Mouse (Mus musculus): Measurements from ENCODE around the gene Dab1. TPM values are rescaled to one million over a fixed set of nuclear protein-coding genes. Genes with fewer than 3 reads are reported as not detected.

The Dab1 gene
- polyA plus RNA-seq, 1 experiment from 2014 or later = 1.2 TPM

- no peaks in the 10 kb centered on the region for H3K36me3 ChIP-seq (replicated peaks)
- H3K4me1 ChIP-seq (replicated peaks) = no peaks in the 10 kb centered on the region
- ATAC-seq (ENCODE audit: insufficient read depth) = no peak
- no peak overlapping the region for H3K4me3 ChIP-seq (replicated peaks)
- no peaks in the 10 kb centered on the region for H3K9me3 ChIP-seq (replicated peaks)
- H3K27ac ChIP-seq (replicated peaks) = no peak overlapping the region
- no peak overlapping the region for H3K9ac ChIP-seq
- H3K4me2 ChIP-seq = no peak overlapping the region
- WGBS (ENCODE audit: insufficient replicate concordance) = 66% methylated on average over 2 of the region's 2 CpGs
- no peaks in the 10 kb centered on the region for H3K27me3 ChIP-seq
Measured at GRCm38 (mm10) chr4:103974946-103975345, 355.8 kb downstream of the Dab1 start.

GRCm38 (mm10) chr4:103993884-103994283, 374.7 kb downstream of the Dab1 start:
- Histone ChIP-seq H3K9ac (no peak overlapping the region), H3K4me1 (replicated peaks) (no peaks in the 10 kb centered on the region), H3K4me2 (no peak overlapping the region), H3K9me3 (replicated peaks) (no peaks in the 10 kb centered on the region), H3K4me3 (replicated peaks) (no peak overlapping the region), H3K27ac (replicated peaks) (no peak overlapping the region), H3K27me3 (no peaks in the 10 kb centered on the region), H3K36me3 (replicated peaks) (no peaks in the 10 kb centered on the region)
- no peak for ATAC-seq (ENCODE audit: insufficient read depth)
- 60% methylated on average over 3 of the region's 3 CpGs for WGBS (ENCODE audit: insufficient replicate concordance)

GRCm38 (mm10) chr4:103994406-103994805, 375.2 kb downstream of the Dab1 start:
- Histone ChIP-seq H3K27me3 (no peaks in the 10 kb centered on the region), H3K4me1 (replicated peaks) (no peaks in the 10 kb centered on the region), H3K4me3 (replicated peaks) (no peak overlapping the region), H3K36me3 (replicated peaks) (no peaks in the 10 kb centered on the region), H3K27ac (replicated peaks) (no peak overlapping the region), H3K9ac (no peak overlapping the region), H3K4me2 (no peak overlapping the region), H3K9me3 (replicated peaks) (no peaks in the 10 kb centered on the region)
- 39% methylated on average over 1 of the region's 1 CpGs for WGBS (ENCODE audit: insufficient replicate concordance)
- no peak for ATAC-seq (ENCODE audit: insufficient read depth)

GRCm38 (mm10) chr4:104008406-104008805, 389.2 kb downstream of the Dab1 start:
- Histone ChIP-seq H3K36me3 (replicated peaks) (no peaks in the 10 kb centered on the region), H3K9me3 (replicated peaks) (no peaks in the 10 kb centered on the region), H3K27ac (replicated peaks) (no peak overlapping the region), H3K4me1 (replicated peaks) (no peaks in the 10 kb centered on the region), H3K9ac (no peak overlapping the region), H3K4me3 (replicated peaks) (no peak overlapping the region), H3K27me3 (no peaks in the 10 kb centered on the region), H3K4me2 (no peak overlapping the region)
- no peak for ATAC-seq (ENCODE audit: insufficient read depth)
- WGBS (ENCODE audit: insufficient replicate concordance) = 41% methylated on average over 5 of the region's 5 CpGs

- Histone ChIP-seq H3K36me3 (replicated peaks) (no peaks in the 10 kb centered on the region), H3K4me2 (no peak overlapping the region), H3K4me3 (replicated peaks) (no peak overlapping the region), H3K4me1 (replicated peaks) (no peaks in the 10 kb centered on the region), H3K9me3 (replicated peaks) (no peaks in the 10 kb centered on the region), H3K27me3 (no peaks in the 10 kb centered on the region), H3K27ac (replicated peaks) (no peak overlapping the region), H3K9ac (no peak overlapping the region)
- ATAC-seq (ENCODE audit: insufficient read depth) = no peak
- 48% methylated on average over 4 of the region's 4 CpGs for WGBS (ENCODE audit: insufficient replicate concordance)
Measured at GRCm38 (mm10) chr4:104011683-104012082, 392.5 kb downstream of the Dab1 start.

- ATAC-seq (ENCODE audit: insufficient read depth) = no peak
- Histone ChIP-seq H3K27ac (replicated peaks) (no peak overlapping the region), H3K4me3 (replicated peaks) (no peak overlapping the region), H3K27me3 (no peaks in the 10 kb centered on the region), H3K9me3 (replicated peaks) (no peaks in the 10 kb centered on the region), H3K9ac (no peak overlapping the region), H3K4me2 (no peak overlapping the region), H3K36me3 (replicated peaks) (no peaks in the 10 kb centered on the region), H3K4me1 (replicated peaks) (no peaks in the 10 kb centered on the region)
- WGBS (ENCODE audit: insufficient replicate concordance) = 64% methylated on average over 4 of the region's 4 CpGs
Measured at GRCm38 (mm10) chr4:104012150-104012549, 393.0 kb downstream of the Dab1 start.

- no peaks in the 10 kb centered on the region for H3K27me3 ChIP-seq
- no peaks in the 10 kb centered on the region for H3K9me3 ChIP-seq (replicated peaks)
- H3K4me3 ChIP-seq (replicated peaks) = no peak overlapping the region
- no peak overlapping the region for H3K27ac ChIP-seq (replicated peaks)
- WGBS (ENCODE audit: insufficient replicate concordance) = 38% methylated on average over 2 of the region's 2 CpGs
- H3K36me3 ChIP-seq (replicated peaks) = no peaks in the 10 kb centered on the region
- H3K4me1 ChIP-seq (replicated peaks) = no peaks in the 10 kb centered on the region
- no peak overlapping the region for H3K4me2 ChIP-seq
- no peak overlapping the region for H3K9ac ChIP-seq
- no peak for ATAC-seq (ENCODE audit: insufficient read depth)
Measured at GRCm38 (mm10) chr4:104025117-104025694, 406.0 kb downstream of the Dab1 start.

GRCm38 (mm10) chr4:104026834-104027233, 407.7 kb downstream of the Dab1 start:
- WGBS (ENCODE audit: insufficient replicate concordance) = 38% methylated on average over 2 of the region's 2 CpGs
- H3K4me1 ChIP-seq (replicated peaks) = no peaks in the 10 kb centered on the region

GRCm38 (mm10) chr4:104027239-104027638, 408.1 kb downstream of the Dab1 start:
- Histone ChIP-seq H3K4me1 (replicated peaks) (no peaks in the 10 kb centered on the region), H3K9ac (no peak overlapping the region), H3K27me3 (no peaks in the 10 kb centered on the region), H3K9me3 (replicated peaks) (no peaks in the 10 kb centered on the region), H3K36me3 (replicated peaks) (no peaks in the 10 kb centered on the region), H3K27ac (replicated peaks) (no peak overlapping the region), H3K4me3 (replicated peaks) (no peak overlapping the region), H3K4me2 (no peak overlapping the region)
- ATAC-seq (ENCODE audit: insufficient read depth) = no peak
- 68% methylated on average over 1 of the region's 1 CpGs for WGBS (ENCODE audit: insufficient replicate concordance)

More at GRCm38 (mm10) chr4:104026834-104027233, 407.7 kb downstream of the Dab1 start:
- no peak overlapping the region for H3K27ac ChIP-seq (replicated peaks)
- H3K4me2 ChIP-seq = no peak overlapping the region
- H3K36me3 ChIP-seq (replicated peaks) = no peaks in the 10 kb centered on the region
- no peaks in the 10 kb centered on the region for H3K27me3 ChIP-seq
- H3K4me3 ChIP-seq (replicated peaks) = no peak overlapping the region
- H3K9ac ChIP-seq = no peak overlapping the region
- no peak for ATAC-seq (ENCODE audit: insufficient read depth)
- H3K9me3 ChIP-seq (replicated peaks) = no peaks in the 10 kb centered on the region

GRCm38 (mm10) chr4:104036091-104036490, 416.9 kb downstream of the Dab1 start:
- no peaks in the 10 kb centered on the region for H3K36me3 ChIP-seq (replicated peaks)
- H3K27ac ChIP-seq (replicated peaks) = no peak overlapping the region
- no peak for ATAC-seq (ENCODE audit: insufficient read depth)
- no peak overlapping the region for H3K4me3 ChIP-seq (replicated peaks)
- no peaks in the 10 kb centered on the region for H3K27me3 ChIP-seq
- H3K9ac ChIP-seq = no peak overlapping the region
- H3K4me2 ChIP-seq = no peak overlapping the region
- no peaks in the 10 kb centered on the region for H3K9me3 ChIP-seq (replicated peaks)
- no peaks in the 10 kb centered on the region for H3K4me1 ChIP-seq (replicated peaks)

- no peaks in the 10 kb centered on the region for H3K27me3 ChIP-seq
- H3K9ac ChIP-seq = no peak overlapping the region
- no peaks in the 10 kb centered on the region for H3K36me3 ChIP-seq (replicated peaks)
- no peak overlapping the region for H3K4me2 ChIP-seq
- no peaks in the 10 kb centered on the region for H3K4me1 ChIP-seq (replicated peaks)
- no peak for ATAC-seq (ENCODE audit: insufficient read depth)
- no peak overlapping the region for H3K27ac ChIP-seq (replicated peaks)
- no peaks in the 10 kb centered on the region for H3K9me3 ChIP-seq (replicated peaks)
- WGBS (ENCODE audit: insufficient replicate concordance) = 32% methylated on average over 4 of the region's 4 CpGs
- no peak overlapping the region for H3K4me3 ChIP-seq (replicated peaks)
Measured at GRCm38 (mm10) chr4:104039588-104039987, 420.4 kb downstream of the Dab1 start.

- Histone ChIP-seq H3K4me1 (replicated peaks) (no peaks in the 10 kb centered on the region), H3K9me3 (replicated peaks) (no peaks in the 10 kb centered on the region), H3K4me3 (replicated peaks) (no peak overlapping the region), H3K9ac (no peak overlapping the region), H3K27ac (replicated peaks) (no peak overlapping the region), H3K36me3 (replicated peaks) (no peaks in the 10 kb centered on the region), H3K4me2 (no peak overlapping the region), H3K27me3 (no peaks in the 10 kb centered on the region)
- ATAC-seq (ENCODE audit: insufficient read depth) = no peak
- 68% methylated on average over 2 of the region's 2 CpGs for WGBS (ENCODE audit: insufficient replicate concordance)
Measured at GRCm38 (mm10) chr4:104043441-104043840, 424.3 kb downstream of the Dab1 start.
